Mouse (Mus musculus): ENCODE measurements around the gene Gde1. TPM values are rescaled to one million over a fixed set of nuclear protein-coding genes. Genes with fewer than 3 reads are reported as not detected.

Gene Gde1
- total RNA-seq, 2 experiments from 2014 or later = 33.4 to 35.8 TPM

- no peak for DNase-seq
- intact Hi-C loops (cut with DNase I) = no loop called here
These were observed 2.4 kb upstream of the Gde1 start for GRCm38 (mm10) chr7:118708002-118708401.

GRCm38 (mm10) chr7:118707216-118707615 is 1.6 kb upstream of the Gde1 start:
- DNase-seq = no peak
- intact Hi-C loops (cut with DNase I) = no loop called here

GRCm38 (mm10) chr7:118706488-118706887 is 910 bp upstream of the Gde1 start:
- no peak for DNase-seq
- intact Hi-C loops (cut with DNase I) = no loop called here

- intact Hi-C loops (cut with DNase I) = no loop called here
- DNase-seq = no peak
These were observed 473 bp upstream of the Gde1 start for GRCm38 (mm10) chr7:118706051-118706450.

GRCm38 (mm10) chr7:118704001-118704850 is 1.4 kb downstream of the Gde1 start:
- intact Hi-C loops (cut with DNase I) = no loop called here
- DNase-seq = no peak

GRCm38 (mm10) chr7:118703144-118703561 is 2.4 kb downstream of the Gde1 start:
- DNase-seq = no peak
- intact Hi-C loops (cut with DNase I) = no loop called here

- intact Hi-C loops (cut with DNase I) = loop anchor here (10.0 kb wide), 1 partner anchor 244 kb away; no protein-coding TSS in a partner anchor
- no peak for DNase-seq
These were observed 6.7 kb downstream of the Gde1 start for GRCm38 (mm10) chr7:118698882-118699281.

- intact Hi-C loops (cut with DNase I) = loop anchor here (10.0 kb wide), 1 partner anchor 242 kb away; no protein-coding TSS in a partner anchor
- DNase-seq = no peak
These were observed 8.4 kb downstream of the Gde1 start for GRCm38 (mm10) chr7:118697168-118697567.

- no peak for DNase-seq
- intact Hi-C loops (cut with DNase I) = loop anchor here (10.0 kb wide), 1 partner anchor 241 kb away; no protein-coding TSS in a partner anchor
These were observed 9.4 kb downstream of the Gde1 start for GRCm38 (mm10) chr7:118696146-118696545.

- no peak for DNase-seq
- intact Hi-C loops (cut with DNase I) = loop anchor here (10.0 kb wide), 1 partner anchor 236 kb away; no protein-coding TSS in a partner anchor
These were observed 14.3 kb downstream of the Gde1 start for GRCm38 (mm10) chr7:118691287-118691686.

- DNase-seq = no peak
- intact Hi-C loops (cut with DNase I) = loop anchor here (2.0 kb wide), 1 partner anchor 94 kb away; no protein-coding TSS in a partner anchor
These were observed 16.5 kb downstream of the Gde1 start for GRCm38 (mm10) chr7:118689088-118689487.

GRCm38 (mm10) chr7:118688199-118688598 is 17.4 kb downstream of the Gde1 start:
- DNase-seq = peak; percentile 62 to 63

GRCm38 (mm10) chr7:118676826-118677225 is 28.8 kb downstream of the Gde1 start:
- intact Hi-C loops (cut with DNase I) = loop anchor here (5.0 kb wide), 1 partner anchor 50 kb away; no protein-coding TSS in a partner anchor
- DNase-seq = no peak

More at GRCm38 (mm10) chr7:118688199-118688598, 17.4 kb downstream of the Gde1 start:
- intact Hi-C loops (cut with DNase I) = loop anchor here (2.0 kb wide), 1 partner anchor 93 kb away; no protein-coding TSS in a partner anchor

- intact Hi-C loops (cut with DNase I) = no loop called here
These were observed 35.4 kb downstream of the Gde1 start for GRCm38 (mm10) chr7:118670142-118670541.

GRCm38 (mm10) chr7:118667773-118668172 is 37.8 kb downstream of the Gde1 start:
- no peak for DNase-seq
- intact Hi-C loops (cut with DNase I) = no loop called here

More at GRCm38 (mm10) chr7:118670142-118670541, 35.4 kb downstream of the Gde1 start:
- DNase-seq = no peak

GRCm38 (mm10) chr7:118656730-118657129 is 48.8 kb downstream of the Gde1 start:
- no peak for DNase-seq
- intact Hi-C loops (cut with DNase I) = no loop called here

GRCm38 (mm10) chr7:118652572-118653295 is 52.8 kb downstream of the Gde1 start:
- no peak for DNase-seq
- intact Hi-C loops (cut with DNase I) = no loop called here

- DNase-seq = no peak
- intact Hi-C loops (cut with DNase I) = no loop called here
These were observed 54.7 kb downstream of the Gde1 start for GRCm38 (mm10) chr7:118650891-118651290.

GRCm38 (mm10) chr7:118650119-118650518 is 55.5 kb downstream of the Gde1 start:
- intact Hi-C loops (cut with DNase I) = no loop called here
- DNase-seq = no peak

- intact Hi-C loops (cut with DNase I) = no loop called here
- DNase-seq = peak; percentile 13 to 18
These were observed 56.2 kb downstream of the Gde1 start for GRCm38 (mm10) chr7:118649328-118649727.

- intact Hi-C loops (cut with DNase I) = no loop called here
- DNase-seq = no peak
These were observed 59.3 kb downstream of the Gde1 start for GRCm38 (mm10) chr7:118646237-118646636.

All from gastrocnemius, postnatal 36 days (tissue).